Mouse (Mus musculus) MEL (cell line): ENCODE results near the gene Arl3. TPM values are rescaled to one million over a fixed set of nuclear protein-coding genes. Genes with fewer than 3 reads are reported as not detected.

ENCODE experiments used
- DNase-seq: peaks from one replicate; pipeline ENCODE4 v3.0.0; 2011; ENCODE audit warnings: low read depth, low spot score
- H3K27ac ChIP-seq: 2 replicates; pipeline ENCODE4 v1.5.1; 2012; ENCODE audit warnings: low read depth, mild to moderate bottlenecking, control low read depth, low read length, moderate library complexity; ENCODE audit not compliant: control insufficient read depth
- H3K27me3 ChIP-seq, 2 experiments: fragments of 150-350 bp in 1 of 2; sonication (generic) in 1 of 2; 2 replicates each; pipeline ENCODE4 v1.6.1; 2012; ENCODE audit warnings: low read length in 2 of 2, mild to moderate bottlenecking in 2 of 2, improper control_type of control experiment in 1 of 2, moderate library complexity in 1 of 2; ENCODE audit not compliant: insufficient read depth in 2 of 2, control insufficient read depth in 1 of 2
- H3K36me3 ChIP-seq, 2 experiments: 2 replicates each; pipeline ENCODE4 v1.6.1; 2012 to 2014; ENCODE audit warnings: low read length in 2 of 2, improper control_type of control experiment in 1 of 2, inconsistent platforms in 1 of 2, mild to moderate bottlenecking in 1 of 2; ENCODE audit not compliant: insufficient read depth in 2 of 2, control insufficient read depth in 1 of 2
- H3K4me1 ChIP-seq, 2 experiments: fragments of 150-350 bp in 1 of 2; sonication (generic) in 1 of 2; 2 replicates each; pipeline ENCODE4 v1.6.1; 2012; ENCODE audit warnings: low read length in 2 of 2, improper control_type of control experiment in 1 of 2, mild to moderate bottlenecking in 1 of 2; ENCODE audit not compliant: insufficient read depth in 2 of 2, control insufficient read depth in 1 of 2
- H3K4me3 ChIP-seq, 2 experiments: fragments of 150-350 bp in 1 of 2; sonication (generic) in 1 of 2; 2 replicates each; pipeline ENCODE4 v1.5.1; 2012; ENCODE audit warnings: low read depth in 2 of 2, low read length in 2 of 2, mild to moderate bottlenecking in 2 of 2, moderate library complexity in 2 of 2, control low read depth in 1 of 2, improper control_type of control experiment in 1 of 2; ENCODE audit not compliant: control insufficient read depth in 1 of 2, insufficient read depth in 1 of 2
- H3K79me2 ChIP-seq: 2 replicates; pipeline ENCODE4 v1.6.1; 2012; ENCODE audit warnings: mild to moderate bottlenecking, low read length, moderate library complexity; ENCODE audit not compliant: control insufficient read depth, poor library complexity, insufficient read depth
- H3K9ac ChIP-seq: 2 replicates; pipeline ENCODE4 v1.6.1; 2012; ENCODE audit warnings: low read depth, mild to moderate bottlenecking, control low read depth, low read length, moderate library complexity; ENCODE audit not compliant: control insufficient read depth, poor library complexity, severe bottlenecking
- H3K9me3 ChIP-seq: fragments of 150-350 bp; sonication (generic); replicated peaks from 2 replicates; pipeline ENCODE4 v1.6.1; 2012; ENCODE audit warnings: mild to moderate bottlenecking, low read length, improper control_type of control experiment, moderate library complexity; ENCODE audit not compliant: insufficient read depth
- BHLHE40 ChIP-seq: IDR thresholded peaks from 2 replicates; pipeline ENCODE4 v1.6.1; 2012; ENCODE audit warnings: low read depth, mild to moderate bottlenecking, inconsistent platforms, low read length, improper control_type of control experiment, borderline replicate concordance
- CHD1 ChIP-seq: IDR thresholded peaks from 2 replicates; pipeline ENCODE4 v1.6.1; 2012; ENCODE audit warnings: low read depth, mild to moderate bottlenecking, inconsistent platforms, low read length, improper control_type of control experiment
- CHD2 ChIP-seq: IDR thresholded peaks from 2 replicates; pipeline ENCODE4 v1.6.1; 2011; ENCODE audit warnings: low read length, improper control_type of control experiment
- CTCF ChIP-seq, 3 experiments: IDR thresholded peaks in 2 of 3; conservative IDR thresholded peaks in 1 of 3; 2 replicates each; pipeline ENCODE4 v1.5.1; 2011 to 2012; ENCODE audit warnings: low read length in 3 of 3, low read depth in 2 of 3, mild to moderate bottlenecking in 2 of 3, improper control_type of control experiment in 1 of 3, inconsistent platforms in 1 of 3, mixed read lengths in 1 of 3, moderate library complexity in 1 of 3; ENCODE audit not compliant: control insufficient read depth in 1 of 3, insufficient read depth in 1 of 3, poor library complexity in 1 of 3, severe bottlenecking in 1 of 3
- E2F4 ChIP-seq: IDR thresholded peaks from 2 replicates; pipeline ENCODE4 v1.6.1; 2011; ENCODE audit warnings: low read depth, low read length, improper control_type of control experiment, borderline replicate concordance
- ELF1 ChIP-seq: IDR thresholded peaks from 2 replicates; pipeline ENCODE4 v1.6.1; 2014; ENCODE audit warnings: low read depth, mild to moderate bottlenecking, inconsistent platforms, low read length, improper control_type of control experiment, moderate library complexity
- EP300 ChIP-seq, 2 experiments: IDR thresholded peaks; 2 replicates each; pipeline ENCODE4 v1.6.1; 2011; ENCODE audit warnings: improper control_type of control experiment in 2 of 2, low read length in 2 of 2, low read depth in 1 of 2, mild to moderate bottlenecking in 1 of 2
- ETS1 ChIP-seq: IDR thresholded peaks from 2 replicates; pipeline ENCODE4 v1.6.1; 2012; ENCODE audit warnings: low read depth, mild to moderate bottlenecking, inconsistent platforms, low read length, improper control_type of control experiment, moderate library complexity
- GABPA ChIP-seq: IDR thresholded peaks from 2 replicates; pipeline ENCODE4 v1.6.1; 2012; ENCODE audit warnings: low read depth, mild to moderate bottlenecking, inconsistent platforms, low read length, improper control_type of control experiment, moderate library complexity
- GATA1 ChIP-seq: IDR thresholded peaks from 2 replicates; pipeline ENCODE4 v1.6.1; 2011; ENCODE audit warnings: low read depth, low read length, improper control_type of control experiment
- HCFC1 ChIP-seq: IDR thresholded peaks from 2 replicates; pipeline ENCODE4 v1.6.1; 2012; ENCODE audit warnings: low read depth, mild to moderate bottlenecking, inconsistent platforms, low read length, improper control_type of control experiment, moderate library complexity
- JUND ChIP-seq: IDR thresholded peaks from 2 replicates; pipeline ENCODE4 v1.6.1; 2011; ENCODE audit warnings: low read depth, mild to moderate bottlenecking, improper control_type of control experiment, low read length
- MAFK ChIP-seq: IDR thresholded peaks from 2 replicates; pipeline ENCODE4 v1.6.1; 2011; ENCODE audit warnings: low read depth, mild to moderate bottlenecking, low read length, improper control_type of control experiment, borderline replicate concordance
- MAX ChIP-seq: IDR thresholded peaks from 2 replicates; pipeline ENCODE4 v1.6.1; 2011; ENCODE audit warnings: low read length, improper control_type of control experiment
- MAZ ChIP-seq: IDR thresholded peaks from 2 replicates; pipeline ENCODE4 v1.6.1; 2012; ENCODE audit warnings: low read depth, mild to moderate bottlenecking, inconsistent platforms, low read length, improper control_type of control experiment
- MEF2A ChIP-seq: IDR thresholded peaks from 2 replicates; pipeline ENCODE4 v1.6.1; 2014; ENCODE audit warnings: low read depth, mild to moderate bottlenecking, inconsistent platforms, low read length, improper control_type of control experiment; ENCODE audit not compliant: poor library complexity, insufficient replicate concordance, severe bottlenecking; ENCODE audit errors: extremely low read depth
- MXI1 ChIP-seq: IDR thresholded peaks from 2 replicates; pipeline ENCODE4 v1.6.1; 2011; ENCODE audit warnings: mild to moderate bottlenecking, low read depth, low read length, improper control_type of control experiment
- MYB ChIP-seq: IDR thresholded peaks from 2 replicates; pipeline ENCODE4 v1.6.1; 2011; ENCODE audit warnings: mild to moderate bottlenecking, low read depth, low read length, improper control_type of control experiment
- MYC ChIP-seq: IDR thresholded peaks from 2 replicates; pipeline ENCODE4 v1.6.1; 2011; ENCODE audit warnings: low read depth, mild to moderate bottlenecking, low read length, improper control_type of control experiment, moderate library complexity
- NELFE ChIP-seq: IDR thresholded peaks from 2 replicates; pipeline ENCODE4 v1.6.1; 2011; ENCODE audit warnings: low read depth, low read length, improper control_type of control experiment
- NRF1 ChIP-seq: IDR thresholded peaks from 2 replicates; pipeline ENCODE4 v1.6.1; 2014; ENCODE audit warnings: low read depth, mild to moderate bottlenecking, inconsistent platforms, low read length, improper control_type of control experiment, moderate library complexity; ENCODE audit not compliant: poor library complexity, insufficient read depth, severe bottlenecking
- POLR2A ChIP-seq, 2 experiments: IDR thresholded peaks; 2 replicates each; pipeline ENCODE4 v1.6.1; 2011 to 2012; ENCODE audit warnings: low read length in 2 of 2, mild to moderate bottlenecking in 2 of 2, control low read depth in 1 of 2, improper control_type of control experiment in 1 of 2, low read depth in 1 of 2, moderate library complexity in 1 of 2; ENCODE audit not compliant: control insufficient read depth in 1 of 2, insufficient read depth in 1 of 2, poor library complexity in 1 of 2
- POLR2AphosphoS2 ChIP-seq: IDR thresholded peaks from 2 replicates; pipeline ENCODE4 v1.6.1; 2011; ENCODE audit warnings: low read length, improper control_type of control experiment
- POLR2AphosphoS5 ChIP-seq: IDR thresholded peaks from 2 replicates; pipeline ENCODE4 v1.6.1; 2012; ENCODE audit warnings: low read depth, borderline replicate concordance, mild to moderate bottlenecking, inconsistent platforms, low read length, moderate library complexity, mixed read lengths
- RAD21 ChIP-seq: IDR thresholded peaks from 2 replicates; pipeline ENCODE4 v1.6.1; 2011; ENCODE audit warnings: mild to moderate bottlenecking, low read depth, low read length, improper control_type of control experiment
- RCOR1 ChIP-seq: IDR thresholded peaks from 2 replicates; pipeline ENCODE4 v1.6.1; 2012; ENCODE audit warnings: low read depth, mild to moderate bottlenecking, inconsistent platforms, low read length, improper control_type of control experiment
- SIN3A ChIP-seq: IDR thresholded peaks from 2 replicates; pipeline ENCODE4 v1.6.1; 2012; ENCODE audit warnings: low read length, improper control_type of control experiment, inconsistent platforms
- SMC3 ChIP-seq: IDR thresholded peaks from 2 replicates; pipeline ENCODE4 v1.6.1; 2011; ENCODE audit warnings: low read depth, low read length, improper control_type of control experiment
- TAL1 ChIP-seq: IDR thresholded peaks from 2 replicates; pipeline ENCODE4 v1.6.1; 2012; ENCODE audit warnings: mild to moderate bottlenecking, inconsistent platforms, low read length, moderate library complexity, mixed read lengths
- TBP ChIP-seq: IDR thresholded peaks from 2 replicates; pipeline ENCODE4 v1.8.0; 2011; ENCODE audit warnings: low read depth, low read length, improper control_type of control experiment
- TCF12 ChIP-seq: IDR thresholded peaks from 2 replicates; pipeline ENCODE4 v1.6.1; 2014; ENCODE audit warnings: low read depth, mild to moderate bottlenecking, inconsistent platforms, low read length, improper control_type of control experiment, moderate library complexity
- UBTF ChIP-seq: IDR thresholded peaks from 2 replicates; pipeline ENCODE4 v1.6.1; 2012; ENCODE audit warnings: low read depth, mild to moderate bottlenecking, inconsistent platforms, low read length, improper control_type of control experiment, moderate library complexity, borderline replicate concordance; ENCODE audit not compliant: insufficient read depth
- USF1 ChIP-seq: IDR thresholded peaks from 2 replicates; pipeline ENCODE4 v1.6.1; 2014; ENCODE audit warnings: low read depth, mild to moderate bottlenecking, inconsistent platforms, low read length, improper control_type of control experiment, moderate library complexity
- USF2 ChIP-seq, 2 experiments: IDR thresholded peaks; 2 replicates each; pipeline ENCODE4 v1.6.1; 2011 to 2012; ENCODE audit warnings: improper control_type of control experiment in 2 of 2, low read length in 2 of 2, borderline replicate concordance in 1 of 2, inconsistent platforms in 1 of 2, low read depth in 1 of 2, mild to moderate bottlenecking in 1 of 2; ENCODE audit not compliant: insufficient read depth in 1 of 2
- ZKSCAN1 ChIP-seq: IDR thresholded peaks from 2 replicates; pipeline ENCODE4 v1.6.1; 2012; ENCODE audit warnings: low read depth, mild to moderate bottlenecking, inconsistent platforms, low read length, improper control_type of control experiment, moderate library complexity
- ZMIZ1 ChIP-seq: IDR thresholded peaks from 2 replicates; pipeline ENCODE4 v1.6.1; 2012; ENCODE audit warnings: low read depth, mild to moderate bottlenecking, inconsistent platforms, low read length, improper control_type of control experiment, moderate library complexity
- ZNF384 ChIP-seq: IDR thresholded peaks from 2 replicates; pipeline ENCODE4 v1.6.1; 2012; ENCODE audit warnings: low read depth, mild to moderate bottlenecking, inconsistent platforms, low read length, improper control_type of control experiment
- polyA plus RNA-seq, 2 experiments: library from polyadenylated mRNA; stranded (reverse) in 1 of 2; unstranded in 1 of 2; fragments of >175 nt in 1 of 2; fragments of >200 nt in 1 of 2; gene quantifications; 2 replicates each; pipeline versions ENCODE4 v1.2.1 to v1.2.4; 2012; ENCODE audit warnings: low replicate concordance in 2 of 2, low read depth in 1 of 2; ENCODE audit not compliant: insufficient read length in 2 of 2, insufficient read depth in 1 of 2, missing spikeins in 1 of 2
- total RNA-seq: library from RNA; depleted of rRNA; stranded (reverse); fragments of 300-350 nt; gene quantifications from 2 replicates; pipeline ENCODE4 v1.2.3, GENCODE M21; 2012

Gene Arl3
- total and polyA plus RNA-seq, 3 experiments: 62.4 to 123 TPM; not detected in 1

- H3K27ac ChIP-seq: peak overlapping the region; percentile 89
- peaks cover 17 to 19% of the 10 kb centered on the region in 2 experiments for H3K4me1 ChIP-seq
- peak; percentile 96 for DNase-seq
- no peaks in the 10 kb centered on the region for H3K9me3 ChIP-seq
- peak overlapping the region; percentile 10 to 32 for H3K4me3 ChIP-seq
- peaks cover 0 to 18% of the 10 kb centered on the region in 2 experiments; a peak in 2 of 4 replicates for H3K36me3 ChIP-seq
- peak overlapping the region; percentile 52 for H3K9ac ChIP-seq
- no peaks in the 10 kb centered on the region for H3K27me3 ChIP-seq
- no peaks in the 10 kb centered on the region for H3K79me2 ChIP-seq
- peak; percentile 68; the same call in 1 of the 2 replicates for TF ChIP-seq BHLHE40
- no peak for TF ChIP-seq UBTF
- peak; percentile 92 for TF ChIP-seq MYC
- TF ChIP-seq ZMIZ1: no peak; the same call in 1 of the 2 replicates
- peak; percentile 98 to 99 for TF ChIP-seq EP300 (IDR thresholded peaks at IDR 0.05; ENCODE audit: low read depth in 1 of 2, low read length in 2 of 2)
- TF ChIP-seq RAD21: no peak
- no peak for TF ChIP-seq CTCF (IDR thresholded peaks at IDR 0.05 in 2 of 3, conservative IDR thresholded peaks at IDR 0.05 in 1 of 3; ENCODE audit: control insufficient read depth in 1 of 3, insufficient read depth in 1 of 3, low read depth in 2 of 3, low read length in 3 of 3, poor library complexity in 1 of 3, severe bottlenecking in 1 of 3)
- peak; percentile 81 for TF ChIP-seq MXI1
- TF ChIP-seq POLR2AphosphoS2: 0 out of 2 replicates have a peak, but pooled peaks have one; percentile 40
- peak; percentile 86 for TF ChIP-seq RCOR1
- TF ChIP-seq MAZ: peak; percentile 86
- TF ChIP-seq MEF2A: no peak
- TF ChIP-seq MAX: peak; percentile 81; the same call in 1 of the 2 replicates
- TF ChIP-seq GATA1: peak; percentile 98
- TF ChIP-seq CHD1: no peak
- peak; percentile 70 for TF ChIP-seq ELF1
- no peak for TF ChIP-seq ZKSCAN1
- no peak for TF ChIP-seq USF1
- TF ChIP-seq POLR2AphosphoS5: 0 out of 2 replicates have a peak, but pooled peaks have one; percentile 72
- no peak for TF ChIP-seq GABPA
- peak; percentile 94 for TF ChIP-seq SIN3A
- peak in 1 of 2 experiments; percentile 67; a peak in 2 of 4 replicates for TF ChIP-seq POLR2A (IDR thresholded peaks at IDR 0.05; ENCODE audit: control insufficient read depth in 1 of 2, insufficient read depth in 1 of 2, low read depth in 1 of 2, low read length in 2 of 2, poor library complexity in 1 of 2)
- no peak for TF ChIP-seq USF2 (IDR thresholded peaks at IDR 0.05; ENCODE audit: borderline replicate concordance in 1 of 2, insufficient read depth in 1 of 2, low read depth in 1 of 2, low read length in 2 of 2)
- peak; percentile 85 for TF ChIP-seq MAFK
- no peak for TF ChIP-seq SMC3
- peak; percentile 76 for TF ChIP-seq CHD2
- peak; percentile 98 for TF ChIP-seq TCF12
- peak; percentile 94 for TF ChIP-seq ETS1
- TF ChIP-seq TBP: peak; percentile 92
- TF ChIP-seq HCFC1: peak; percentile 60; the same call in 1 of the 2 replicates
- peak; percentile 99 for TF ChIP-seq TAL1
- TF ChIP-seq E2F4: no peak
- TF ChIP-seq MYB: peak; percentile 91
- TF ChIP-seq NRF1: no peak; the same call in 1 of the 2 replicates
- peak; percentile 49 for TF ChIP-seq NELFE
- peak; percentile 48; the same call in 1 of the 2 replicates for TF ChIP-seq ZNF384
- peak; percentile 56; the same call in 1 of the 2 replicates for TF ChIP-seq JUND
These were observed 19.4 kb downstream of the Arl3 start for GRCm38 (mm10) chr19:46553541-46553955.
